Mouse (Mus musculus) retina, embryonic 14.5 days (tissue): ENCODE data around the gene Fnip2.

Experiments used
- DNase-seq: peaks from one replicate; pipeline ENCODE4 v3.0.0-alpha.2; 2015; ENCODE audit warnings: low spot score

The Fnip2 gene

DNA sequence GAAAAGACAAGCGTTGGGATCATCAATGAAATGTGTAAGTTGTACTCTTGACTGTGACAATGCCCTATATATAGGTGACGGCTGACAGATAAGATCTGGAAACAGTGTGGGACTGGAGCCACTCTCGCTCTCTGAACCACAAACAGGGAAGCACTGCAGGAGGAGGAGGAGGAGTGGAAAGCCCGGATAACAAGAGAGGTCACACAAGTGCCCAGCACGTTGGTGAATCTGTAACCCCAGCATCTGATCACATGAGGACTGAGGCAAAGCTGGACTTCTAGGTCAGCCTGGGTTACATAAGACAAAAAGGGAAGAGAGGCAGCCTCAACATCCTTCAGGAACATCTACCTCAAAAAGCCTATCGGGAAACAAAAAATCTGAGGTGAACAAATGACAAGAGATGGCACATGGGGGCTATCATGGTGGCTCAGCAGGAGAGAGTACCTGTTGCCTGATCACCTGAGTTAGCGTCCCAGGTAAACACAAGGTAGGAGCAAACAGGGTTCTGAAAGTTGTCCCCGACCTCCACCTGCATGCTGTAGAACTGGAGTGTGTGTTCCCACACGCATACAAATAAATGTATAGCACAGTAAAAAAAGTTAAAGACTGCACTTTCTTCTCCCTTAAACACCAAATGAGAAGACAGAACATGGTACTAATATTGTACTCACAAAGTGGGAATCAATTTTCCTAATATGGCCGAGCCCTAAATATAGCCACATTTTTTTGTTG, 2.6 kb downstream of the Fnip2 start:
- DNase-seq = no peak

GRCm38 (mm10) chr3:79563511-79563910, 4.1 kb downstream of the Fnip2 start:
- DNase-seq = no peak

DNA sequence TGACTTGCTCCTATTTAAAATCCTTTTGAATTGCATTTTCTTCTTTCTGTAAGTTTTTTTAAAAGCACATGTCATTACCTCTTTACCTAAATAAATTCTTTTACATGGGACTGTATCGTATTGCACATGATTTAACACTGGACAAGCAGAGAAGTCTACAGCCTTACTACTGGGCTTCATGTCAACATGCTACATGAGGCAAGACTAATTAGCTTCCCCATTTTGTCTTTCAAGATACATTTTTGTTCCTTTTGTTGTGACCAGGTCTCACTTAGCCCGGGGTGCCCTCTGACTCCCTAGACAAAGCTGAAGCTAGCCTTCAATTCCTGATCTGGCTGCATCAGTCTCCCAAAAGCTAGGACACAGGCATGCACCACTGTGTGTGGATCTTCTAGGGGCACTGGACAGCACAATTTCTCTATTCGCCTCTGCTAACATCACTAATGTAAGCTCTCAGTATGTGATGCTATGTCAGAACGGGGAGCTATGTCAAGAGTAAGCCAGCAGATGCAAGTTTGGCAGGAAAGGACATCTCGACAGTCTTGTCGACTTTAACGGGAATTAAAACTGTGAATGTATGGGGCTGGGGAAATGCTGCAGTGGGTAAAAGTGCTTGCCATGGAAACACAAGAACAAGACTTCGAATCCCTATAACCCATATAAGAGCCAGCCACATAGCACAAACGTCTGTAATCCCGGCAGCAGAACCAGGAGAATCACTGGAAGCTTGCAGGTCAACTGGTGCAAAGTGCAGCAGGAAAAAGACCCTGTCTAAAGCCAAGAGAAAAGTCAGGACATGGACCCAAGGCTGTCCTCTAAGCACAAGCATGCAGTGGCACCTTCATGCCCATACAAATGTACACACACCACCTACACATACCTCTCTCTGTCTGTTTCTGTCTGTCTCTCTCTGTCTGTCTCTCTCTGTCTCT, 5.5 kb downstream of the Fnip2 start:
- DNase-seq = no peak

GRCm38 (mm10) chr3:79560555-79560954, 7.0 kb downstream of the Fnip2 start:
- DNase-seq = no peak

- DNase-seq = no peak
Observed at GRCm38 (mm10) chr3:79559773-79560045, 7.9 kb downstream of the Fnip2 start.

- no peak for DNase-seq
Observed at GRCm38 (mm10) chr3:79559021-79559772, 8.4 kb downstream of the Fnip2 start.

- no peak for DNase-seq
Observed at GRCm38 (mm10) chr3:79555061-79555460, 12.5 kb downstream of the Fnip2 start.

DNA sequence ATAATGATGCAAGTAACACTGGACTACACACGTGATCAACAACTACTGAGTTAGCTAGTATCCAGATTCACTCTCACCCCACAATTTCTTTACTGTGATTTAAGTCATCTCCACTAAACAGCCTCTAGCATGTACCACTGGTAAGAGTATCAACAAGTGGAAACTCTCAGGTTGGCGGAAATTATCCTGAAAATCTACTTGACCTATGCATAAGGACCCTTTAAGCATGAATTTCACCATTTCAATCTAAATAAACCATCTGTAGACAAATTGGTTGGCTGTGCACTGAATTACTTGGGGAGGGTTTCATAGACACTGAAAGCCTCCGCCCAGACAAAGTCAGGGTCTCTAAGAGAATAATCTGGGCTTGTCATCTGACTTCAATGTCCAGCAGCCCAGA, 13.8 kb downstream of the Fnip2 start:
- no peak for DNase-seq

DNA sequence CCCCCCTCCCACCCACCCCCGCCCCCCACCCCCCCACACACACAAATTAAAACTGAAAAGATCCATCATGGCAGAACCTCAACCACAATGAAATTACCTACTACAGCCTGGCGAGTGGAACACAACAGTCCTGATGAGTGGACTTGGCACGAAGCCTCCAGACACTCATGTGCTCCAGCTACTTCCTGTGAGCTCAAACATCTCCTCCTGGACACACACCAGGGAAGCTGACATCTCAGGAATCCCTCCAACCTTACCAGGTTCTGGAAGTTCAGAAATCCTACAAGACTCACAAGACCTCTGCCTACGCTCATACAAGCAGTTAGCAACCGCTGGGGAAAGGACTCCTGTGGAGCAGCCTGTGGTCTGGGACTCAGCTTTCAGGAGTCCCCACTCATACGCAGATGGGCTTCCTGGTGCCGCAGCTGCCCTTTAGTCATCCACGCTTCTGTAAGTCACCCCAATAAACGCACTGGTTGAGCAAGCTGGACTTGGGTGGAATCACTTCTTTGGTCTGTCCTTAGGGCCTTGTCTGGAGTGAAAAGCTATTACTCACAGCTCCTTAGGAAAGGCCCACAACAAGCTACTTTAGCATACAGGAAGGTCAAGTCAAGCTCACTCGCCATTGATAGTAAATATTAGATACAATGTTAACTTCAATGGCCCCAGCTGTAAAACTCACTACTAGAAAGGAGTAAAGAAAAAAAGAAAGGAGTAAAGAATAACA, 15.6 kb downstream of the Fnip2 start:
- no peak for DNase-seq

- no peak for DNase-seq
Observed at GRCm38 (mm10) chr3:79549751-79550393, 17.7 kb downstream of the Fnip2 start.

DNA sequence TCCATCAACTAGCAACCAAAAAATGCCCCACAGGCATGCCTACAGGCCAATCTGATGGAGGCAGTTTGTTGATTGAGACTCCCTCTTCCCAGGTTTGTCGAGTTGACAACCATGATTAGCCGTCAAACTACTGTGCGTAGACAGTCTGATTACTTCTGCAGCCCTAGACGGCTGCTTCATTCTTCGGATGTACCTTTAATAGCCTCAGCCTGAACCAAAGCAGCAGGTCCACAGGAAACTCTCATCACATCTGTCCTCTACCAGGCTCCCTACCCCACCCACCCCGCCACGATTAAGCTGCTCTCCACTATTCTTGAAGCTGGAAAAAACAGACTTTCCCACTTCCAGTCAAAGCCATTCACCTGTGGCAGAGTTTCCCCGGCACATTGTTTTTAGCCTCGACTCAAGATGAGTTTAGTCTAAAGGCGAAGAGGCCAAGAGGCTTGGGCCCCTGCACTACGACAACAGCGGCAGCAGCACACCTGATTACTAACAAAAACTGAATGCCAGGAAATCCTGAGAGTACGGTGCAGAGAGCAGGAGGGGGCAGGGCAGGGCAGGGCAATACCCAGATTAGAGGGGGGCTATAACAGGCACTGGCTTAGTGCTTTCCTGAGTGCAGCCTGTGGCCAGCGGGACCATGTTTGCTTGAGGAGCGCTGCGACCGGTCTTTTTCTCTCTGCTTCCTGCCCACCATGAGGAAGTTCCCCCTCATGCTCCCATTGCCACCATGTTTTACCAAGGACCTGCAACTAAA, 18.7 kb downstream of the Fnip2 start:
- DNase-seq = no peak

- DNase-seq = no peak
Observed at GRCm38 (mm10) chr3:79542585-79542984, 25.0 kb downstream of the Fnip2 start.

GRCm38 (mm10) chr3:79539656-79540055, 27.9 kb downstream of the Fnip2 start:
- DNase-seq = no peak

- no peak for DNase-seq
Observed at GRCm38 (mm10) chr3:79539124-79539523, 28.5 kb downstream of the Fnip2 start.

- no peak for DNase-seq
Observed at GRCm38 (mm10) chr3:79538342-79538741, 29.3 kb downstream of the Fnip2 start.

GRCm38 (mm10) chr3:79537626-79538203, 29.9 kb downstream of the Fnip2 start:
- DNase-seq = no peak

DNA sequence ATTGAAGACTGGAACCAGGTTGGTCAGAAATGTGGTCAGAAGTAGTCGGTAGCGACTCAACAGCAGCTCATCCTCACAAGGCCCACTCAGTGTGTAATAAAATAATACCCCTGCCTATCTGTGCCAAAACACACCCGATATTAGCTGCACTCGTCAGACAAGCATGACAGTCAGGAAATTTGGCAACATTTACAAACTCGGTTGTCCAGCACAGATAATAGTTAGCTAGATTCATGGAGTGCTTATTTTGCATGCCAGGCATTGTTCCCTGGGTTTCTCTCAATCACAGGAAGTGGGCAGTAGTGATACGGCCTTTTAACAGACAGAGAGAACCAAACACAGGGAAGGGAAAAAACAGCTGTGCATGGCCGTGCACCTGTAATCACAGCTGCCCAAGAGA, 30.6 kb downstream of the Fnip2 start:
- no peak for DNase-seq

DNA sequence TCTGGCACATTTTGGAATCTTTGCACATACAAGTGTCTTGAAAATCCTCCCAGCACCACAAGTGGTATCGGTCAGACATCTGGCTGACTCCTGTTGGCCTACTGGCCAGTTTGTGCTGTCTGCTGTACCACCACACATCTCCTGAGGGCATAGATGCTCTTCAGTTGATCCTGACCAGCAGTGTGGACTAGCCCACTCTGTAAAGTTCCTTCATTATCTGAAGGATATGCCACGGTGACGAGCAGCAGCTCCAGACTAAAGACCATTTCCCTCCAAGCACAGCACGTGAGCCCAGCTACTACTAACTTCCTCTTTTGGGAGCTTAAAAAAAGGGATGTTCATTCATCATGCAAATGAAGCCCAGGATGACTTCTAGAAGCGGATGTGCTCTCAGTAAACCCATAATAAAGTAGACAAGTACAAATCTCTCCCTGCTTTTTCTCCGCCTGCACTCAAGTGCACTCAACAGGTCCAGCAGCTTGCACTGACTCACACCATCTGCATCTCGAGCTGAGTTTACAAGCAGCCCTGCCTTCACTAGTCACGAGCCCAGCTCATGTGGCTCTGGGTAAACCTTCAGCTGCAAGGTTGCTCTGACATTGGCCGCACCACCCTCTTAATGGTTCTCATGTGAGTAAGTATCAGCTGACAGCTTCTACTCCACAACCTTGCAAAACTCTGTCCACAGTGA, 35.9 kb downstream of the Fnip2 start:
- no peak for DNase-seq

DNA sequence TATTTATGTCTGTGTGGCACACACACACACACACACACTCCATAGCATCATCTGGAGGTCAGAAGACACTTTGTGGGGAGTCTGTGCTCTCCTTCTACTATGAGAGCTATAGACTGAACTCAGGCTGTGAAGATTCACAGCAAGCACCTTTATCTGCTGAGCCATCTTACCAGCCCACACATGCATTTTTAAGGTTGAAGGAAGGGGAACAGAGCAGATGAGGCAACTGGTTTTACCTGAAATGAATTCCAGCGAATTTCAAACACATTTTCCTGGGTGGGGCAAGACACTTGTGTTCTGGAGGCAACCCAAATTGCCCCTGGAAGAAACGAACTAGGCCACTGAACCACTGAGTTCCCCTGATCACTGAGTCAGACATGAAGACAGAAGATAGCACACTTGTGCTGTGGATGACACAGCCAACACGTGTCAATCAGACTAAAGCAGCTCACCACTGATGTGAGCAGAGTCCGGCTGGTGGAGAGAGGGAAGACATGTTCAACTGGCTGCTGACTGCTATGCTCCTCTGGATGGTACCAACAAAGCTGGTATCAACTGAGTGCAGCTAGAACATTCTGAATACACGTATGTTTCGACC, 38.0 kb downstream of the Fnip2 start:
- DNase-seq = no peak
